Mouse (Mus musculus): ENCODE results near the gene Panx2. TPM values are rescaled to one million over a fixed set of nuclear protein-coding genes. Genes with fewer than 3 reads are reported as not detected.

Gene Panx2
- polyA plus RNA-seq, 1 experiment from 2014 or later = 0.20 TPM

GRCm38 (mm10) chr15:89122649-89123366 is 63.3 kb downstream of the Panx2 start, which contains the start of gene Tubgcp6:
Gene Tubgcp6, minus strand, starts transcription at chr15:89123112.
- H3K9ac ChIP-seq (ENCODE audit: low read length) = peak within 1 kb of the TSS; percentile 82
- H3K27ac ChIP-seq (replicated peaks; ENCODE audit: low read depth, low read length) = no peak within 1 kb of the TSS; the same call in 1 of the 2 replicates
- peak within 1 kb of the TSS; percentile 88 for H3K4me2 ChIP-seq (ENCODE audit: low read depth, severe bottlenecking)
- peak; percentile 97 for DNase-seq (ENCODE audit: low spot score)
- H3K27me3 ChIP-seq (ENCODE audit: control insufficient read depth, insufficient read depth, low read length) = no peaks in the 10 kb centered on the region
- ATAC-seq (ENCODE audit: insufficient number of reproducible peaks, low FRiP score, low TSS enrichment, low read depth) = peak; percentile 71
- under 1% methylated on average over 47 of the region's 47 CpGs for WGBS
- H3K36me3 ChIP-seq (ENCODE audit: control insufficient read depth, insufficient read depth, low read length) = peaks cover 2% of the 10 kb centered on the region
- peaks cover 20% of the 10 kb centered on the region for H3K4me1 ChIP-seq (ENCODE audit: control insufficient read depth, insufficient read depth, low read length)
- H3K4me3 ChIP-seq (ENCODE audit: low read depth, low read length) = peak within 1 kb of the TSS; percentile 89
- H3K9me3 ChIP-seq (ENCODE audit: control insufficient read depth, low read length) = no peaks in the 10 kb centered on the region

Other genes starting within 250 kb of the Panx2 start
- gene Alg12, start 240.4 kb upstream of the Panx2 start, polyA plus RNA-seq (2014; fragmentation: Nextera tagmentation; extraction: Ambion mirVana) = 11.5 and 12.0 TPM in 2 replicates
- 94.3 and 94.9 TPM in 2 replicates for gene Creld2, start 240.1 kb upstream of the Panx2 start, polyA plus RNA-seq (2014; fragmentation: Nextera tagmentation; extraction: Ambion mirVana)
- 34.5 and 43.9 TPM in 2 replicates for gene Pim3, start 197.5 kb upstream of the Panx2 start, polyA plus RNA-seq (2014; fragmentation: Nextera tagmentation; extraction: Ambion mirVana)
- not detected in 2 replicates for gene Ttll8, start 105.3 kb upstream of the Panx2 start, polyA plus RNA-seq (2014; fragmentation: Nextera tagmentation; extraction: Ambion mirVana)
- not detected in 2 replicates for gene Mlc1, start 80.7 kb upstream of the Panx2 start, polyA plus RNA-seq (2014; fragmentation: Nextera tagmentation; extraction: Ambion mirVana)
- gene Mov10l1, start 76.8 kb upstream of the Panx2 start, polyA plus RNA-seq (2014; fragmentation: Nextera tagmentation; extraction: Ambion mirVana) = not detected in 2 replicates
- gene Trabd, start 15.4 kb downstream of the Panx2 start, polyA plus RNA-seq (2014; fragmentation: Nextera tagmentation; extraction: Ambion mirVana) = 46.9 and 49.0 TPM in 2 replicates
- 15.4 and 16.9 TPM in 2 replicates for gene Selenoo, start 29.4 kb downstream of the Panx2 start, polyA plus RNA-seq (2014; fragmentation: Nextera tagmentation; extraction: Ambion mirVana)
- 22.6 and 23.5 TPM in 2 replicates for gene Tubgcp6, start 63.4 kb downstream of the Panx2 start, polyA plus RNA-seq (2014; fragmentation: Nextera tagmentation; extraction: Ambion mirVana)
- 9.1 and 9.8 TPM in 2 replicates for gene Hdac10, start 69.0 kb downstream of the Panx2 start, polyA plus RNA-seq (2014; fragmentation: Nextera tagmentation; extraction: Ambion mirVana)
- gene Mapk12, start 81.0 kb downstream of the Panx2 start, polyA plus RNA-seq (2014; fragmentation: Nextera tagmentation; extraction: Ambion mirVana) = 14.3 and 15.2 TPM in 2 replicates
- gene Mapk11, start 89.9 kb downstream of the Panx2 start, polyA plus RNA-seq (2014; fragmentation: Nextera tagmentation; extraction: Ambion mirVana) = 15.3 and 16.6 TPM in 2 replicates
- gene Plxnb2, start 121.1 kb downstream of the Panx2 start, polyA plus RNA-seq (2014; fragmentation: Nextera tagmentation; extraction: Ambion mirVana) = 122 and 125 TPM in 2 replicates
- 19.4 and 19.8 TPM in 2 replicates for gene Dennd6b, start 136.8 kb downstream of the Panx2 start, polyA plus RNA-seq (2014; fragmentation: Nextera tagmentation; extraction: Ambion mirVana)
- gene Ppp6r2, start 151.8 kb downstream of the Panx2 start, polyA plus RNA-seq (2014; fragmentation: Nextera tagmentation; extraction: Ambion mirVana) = 22.7 and 23.4 TPM in 2 replicates

All from limb, embryonic 11.5 days (tissue).